Mouse (Mus musculus) liver, postnatal 0 days (tissue): ENCODE data around the gene Il1b. TPM values are rescaled to one million over a fixed set of nuclear protein-coding genes. Genes with fewer than 3 reads are reported as not detected.

Source experiments
- ATAC-seq: fragments of 200-750 bp; cut with Nextera tagmentation; 2 replicates; pipeline ENCODE4 v1.8.0; 2017; ENCODE audit warnings: mild to moderate bottlenecking, moderate library complexity
- DNase-seq: peaks from one replicate; pipeline ENCODE4 v3.0.0-alpha.2; 2016
- H3K27ac ChIP-seq: fragments of 300-500 bp; sonication (generic); 2 replicates; pipeline ENCODE4 v1.5.1; 2014; ENCODE audit warnings: antibody characterized with exemption, moderate library complexity, mild to moderate bottlenecking, low read depth
- H3K27me3 ChIP-seq: fragments of 300-500 bp; sonication (generic); 2 replicates; pipeline ENCODE4 v1.6.1; 2014; ENCODE audit warnings: low read length, control low read depth, mixed read lengths; ENCODE audit not compliant: insufficient read depth
- H3K36me3 ChIP-seq: fragments of 300-500 bp; sonication (generic); replicated peaks from 2 replicates; pipeline ENCODE4 v1.6.1; 2014; ENCODE audit warnings: mild to moderate bottlenecking, control low read depth, low read length, moderate library complexity, mixed read lengths; ENCODE audit not compliant: insufficient read depth
- H3K4me1 ChIP-seq: fragments of 300-500 bp; sonication (generic); 2 replicates; pipeline ENCODE4 v1.6.1; 2014; ENCODE audit warnings: antibody characterized with exemption, mild to moderate bottlenecking, control low read depth; ENCODE audit not compliant: insufficient read depth
- H3K4me2 ChIP-seq: fragments of 300-500 bp; sonication (generic); 2 replicates; pipeline ENCODE4 v1.6.1; 2014; ENCODE audit warnings: low read depth, mild to moderate bottlenecking, low read length, moderate library complexity, mixed read lengths
- H3K4me3 ChIP-seq: fragments of 300-500 bp; sonication (generic); 2 replicates; pipeline ENCODE4 v1.5.1; 2014; ENCODE audit warnings: low read depth, low read length
- H3K9ac ChIP-seq: fragments of 300-500 bp; sonication (generic); replicated peaks from 2 replicates; pipeline ENCODE4 v1.6.1; 2014; ENCODE audit warnings: mild to moderate bottlenecking, moderate library complexity
- H3K9me3 ChIP-seq: fragments of 300-500 bp; sonication (generic); 2 replicates; pipeline ENCODE4 v1.6.1; 2016; ENCODE audit warnings: mild to moderate bottlenecking, control low read depth, low read length, mixed read lengths
- CTCF ChIP-seq: sonication (generic); IDR thresholded peaks from 2 replicates; pipeline ENCODE4 v1.5.1; 2016; ENCODE audit warnings: antibody characterized with exemption, low read depth
- EP300 ChIP-seq: IDR thresholded peaks from 2 replicates; pipeline ENCODE4 v1.6.1; 2016; ENCODE audit warnings: antibody characterized with exemption, low read depth, mild to moderate bottlenecking
- WGBS: fragments of 180-500 bp; shearing (Covaris S2); extraction: QIAGEN DNeasy Blood & Tissue Kit; methylation state at CpG from one replicate; pipeline ENCODE4 v1.1.7; 2014; ENCODE audit not compliant: insufficient replicate concordance; 5-methylcytosine and 5-hydroxymethylcytosine counted together
- polyA plus RNA-seq: library from polyadenylated mRNA; unstranded; fragments of >200 nt; fragmentation: Nextera tagmentation; extraction: Ambion mirVana; gene quantifications from 2 replicates; pipeline ENCODE4 v1.2.1, GENCODE M21; 2015

Il1b gene
- polyA plus RNA-seq, 1 experiment from 2014 or later: 1.3 TPM

DNA sequence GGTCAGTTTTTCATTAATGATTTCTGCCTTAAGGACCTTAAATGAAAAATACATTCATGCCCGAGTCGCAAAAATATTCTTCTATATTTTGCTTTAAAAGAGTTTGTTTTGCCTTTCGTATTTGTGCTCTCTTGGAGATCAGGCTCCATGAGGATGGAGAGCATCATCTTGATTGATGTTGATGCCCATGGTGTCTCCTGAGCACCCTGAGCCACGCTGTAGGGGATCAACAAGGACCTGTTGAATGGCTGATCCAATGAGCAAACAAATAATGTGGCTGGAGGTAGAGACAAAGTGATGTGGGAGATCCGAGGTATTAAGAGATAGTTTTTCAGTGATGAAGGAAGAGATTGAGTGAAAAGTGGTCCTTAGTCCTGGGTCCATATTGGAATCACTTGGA, 19.2 kb upstream of the Il1b start:
- no peak overlapping the region for H3K9ac ChIP-seq
- no peak overlapping the region for H3K4me2 ChIP-seq
- ATAC-seq (no peak), DNase-seq (no peak)
- 74% methylated on average over 5 of the region's 5 CpGs for WGBS
- no peaks in the 10 kb centered on the region for H3K27me3 ChIP-seq
- no peak overlapping the region for H3K4me3 ChIP-seq
- TF ChIP-seq CTCF (no peak), EP300 (no peak)
- H3K27ac ChIP-seq: no peak overlapping the region
- H3K9me3 ChIP-seq: no peaks in the 10 kb centered on the region
- H3K4me1 ChIP-seq: no peaks in the 10 kb centered on the region
- no peaks in the 10 kb centered on the region for H3K36me3 ChIP-seq

DNA sequence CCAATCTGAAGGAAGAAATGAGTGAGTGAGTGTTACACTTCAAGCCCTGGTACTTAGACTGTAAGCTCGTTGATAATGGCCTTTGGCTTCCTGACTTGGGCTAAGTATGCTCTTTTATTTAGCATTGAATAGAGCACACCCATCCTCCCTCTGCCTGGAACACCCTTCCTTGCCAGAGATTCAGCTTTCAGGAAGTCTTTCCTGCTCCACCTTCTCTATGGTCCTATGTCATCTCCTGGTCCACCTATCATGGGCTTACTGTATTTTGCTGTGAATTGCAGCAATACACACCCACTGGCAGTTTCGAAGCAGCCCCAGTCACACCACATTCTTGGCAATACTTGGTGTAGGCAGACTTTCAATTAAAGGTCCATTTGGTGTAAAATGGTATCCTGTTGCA, 18.4 kb upstream of the Il1b start:
- Histone ChIP-seq H3K36me3 (no peaks in the 10 kb centered on the region), H3K4me3 (no peak overlapping the region), H3K9ac (no peak overlapping the region), H3K27me3 (no peaks in the 10 kb centered on the region), H3K4me1 (no peaks in the 10 kb centered on the region), H3K9me3 (no peaks in the 10 kb centered on the region), H3K27ac (no peak overlapping the region), H3K4me2 (no peak overlapping the region)
- no peak for ATAC-seq
- no peak for DNase-seq
- WGBS: 57% methylated on average over 2 of the region's 2 CpGs
- TF ChIP-seq EP300: no peak
- no peak for TF ChIP-seq CTCF

DNA sequence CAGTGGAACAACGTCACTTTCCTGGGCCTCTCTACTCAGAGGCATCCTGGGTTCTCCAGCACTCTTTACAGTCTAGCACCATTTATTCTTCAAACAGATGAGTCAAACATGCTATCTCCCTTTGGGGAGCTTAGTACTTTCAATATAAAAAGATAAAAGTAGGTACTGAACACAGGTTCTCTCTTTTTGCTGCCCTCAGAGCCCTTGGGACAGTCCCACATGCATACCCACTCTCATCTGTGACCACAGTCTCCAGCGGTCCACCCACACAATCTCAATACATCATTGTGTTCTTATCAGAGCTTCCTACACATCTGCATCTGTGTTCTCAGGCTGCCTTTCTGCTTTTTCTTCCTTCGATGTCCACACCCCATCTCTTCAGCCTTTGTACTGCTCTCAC, 14.4 kb upstream of the Il1b start:
- ATAC-seq (no peak), DNase-seq (no peak)
- H3K4me3 ChIP-seq: no peak overlapping the region
- no peaks in the 10 kb centered on the region for H3K4me1 ChIP-seq
- no peaks in the 10 kb centered on the region for H3K36me3 ChIP-seq
- no peak overlapping the region for H3K4me2 ChIP-seq
- whole genome bisulfite sequencing: 76% methylated on average over 3 of the region's 3 CpGs
- H3K9me3 ChIP-seq: no peaks in the 10 kb centered on the region
- no peaks in the 10 kb centered on the region for H3K27me3 ChIP-seq
- H3K27ac ChIP-seq: no peak overlapping the region
- no peak overlapping the region for H3K9ac ChIP-seq
- TF ChIP-seq EP300 (no peak), CTCF (no peak)

DNA sequence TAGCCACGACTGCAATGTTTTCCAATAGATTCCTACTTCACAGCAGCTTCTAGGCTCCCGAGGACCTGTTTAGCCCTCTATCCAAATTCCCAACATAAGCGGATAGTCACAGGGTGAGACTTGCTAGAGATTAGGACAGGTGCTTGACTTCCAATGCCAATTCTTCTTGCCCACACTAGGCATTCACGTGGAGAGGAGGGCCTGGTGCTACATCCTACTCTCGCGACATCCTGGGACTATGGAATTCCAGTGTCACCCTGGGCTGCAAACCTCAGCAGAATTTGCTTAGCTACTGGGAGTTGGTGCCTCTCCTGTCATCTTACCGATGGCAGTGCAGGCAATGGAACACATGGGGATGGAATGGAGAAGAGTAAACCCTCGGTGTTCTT, 13.3 kb upstream of the Il1b start:
- no peak for ATAC-seq
- H3K27ac ChIP-seq: no peak overlapping the region

DNA sequence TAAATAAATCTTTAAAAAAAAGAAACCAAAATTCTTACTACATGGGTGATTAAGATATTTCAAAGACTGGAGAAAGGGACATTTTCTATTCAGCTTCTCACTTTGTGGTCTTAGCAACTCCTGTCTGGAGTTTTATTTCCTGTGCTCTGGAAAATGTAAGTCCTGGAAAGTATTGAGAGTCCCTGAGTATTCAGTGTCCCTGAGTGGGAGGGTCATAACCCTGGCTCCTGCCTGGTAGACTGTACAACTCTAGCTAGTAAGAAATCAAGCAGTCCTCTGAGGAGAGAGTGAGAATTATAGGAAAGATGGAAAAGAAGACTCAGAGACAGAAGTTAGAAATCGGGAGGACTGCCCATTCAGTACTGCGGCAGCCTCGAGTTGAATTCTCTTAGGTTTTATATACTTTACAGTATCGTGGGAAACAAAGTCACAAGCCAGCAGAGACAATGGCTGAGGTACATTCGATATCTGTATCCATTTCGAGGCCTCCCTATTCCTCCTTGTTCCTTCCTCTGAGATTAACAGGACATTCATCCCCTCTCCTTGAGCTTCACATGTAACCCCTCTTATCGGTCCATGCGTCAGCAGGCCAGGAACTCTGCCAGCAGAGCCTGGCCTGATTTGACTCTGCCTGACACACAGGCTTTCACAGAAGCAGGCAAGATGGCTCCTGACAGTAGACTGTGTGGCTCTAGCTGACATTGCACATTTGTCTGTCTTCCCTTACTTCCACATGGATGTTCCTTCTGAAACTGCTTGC, 12.8 kb upstream of the Il1b start:
- H3K4me1 ChIP-seq: no peaks in the 10 kb centered on the region
- no peaks in the 10 kb centered on the region for H3K9me3 ChIP-seq
- no peaks in the 10 kb centered on the region for H3K36me3 ChIP-seq
- H3K4me3 ChIP-seq: no peak overlapping the region
- DNase-seq: peak; percentile 28
- no peak for TF ChIP-seq CTCF
- TF ChIP-seq EP300: no peak
- 69% methylated on average over 8 of the region's 8 CpGs for WGBS
- no peak overlapping the region for H3K4me2 ChIP-seq
- no peak overlapping the region for H3K9ac ChIP-seq
- no peak overlapping the region for H3K27ac ChIP-seq
- peak; percentile 66 for ATAC-seq
- no peaks in the 10 kb centered on the region for H3K27me3 ChIP-seq

More for the DNA sequence above, 13.3 kb upstream of the Il1b start:
- Histone ChIP-seq H3K4me1 (no peaks in the 10 kb centered on the region), H3K4me3 (no peak overlapping the region), H3K27me3 (no peaks in the 10 kb centered on the region), H3K36me3 (no peaks in the 10 kb centered on the region), H3K9me3 (no peaks in the 10 kb centered on the region), H3K9ac (no peak overlapping the region), H3K4me2 (no peak overlapping the region)
- 67% methylated on average over 8 of the region's 8 CpGs for WGBS
- no peak for DNase-seq
- TF ChIP-seq CTCF (no peak), EP300 (no peak)

DNA sequence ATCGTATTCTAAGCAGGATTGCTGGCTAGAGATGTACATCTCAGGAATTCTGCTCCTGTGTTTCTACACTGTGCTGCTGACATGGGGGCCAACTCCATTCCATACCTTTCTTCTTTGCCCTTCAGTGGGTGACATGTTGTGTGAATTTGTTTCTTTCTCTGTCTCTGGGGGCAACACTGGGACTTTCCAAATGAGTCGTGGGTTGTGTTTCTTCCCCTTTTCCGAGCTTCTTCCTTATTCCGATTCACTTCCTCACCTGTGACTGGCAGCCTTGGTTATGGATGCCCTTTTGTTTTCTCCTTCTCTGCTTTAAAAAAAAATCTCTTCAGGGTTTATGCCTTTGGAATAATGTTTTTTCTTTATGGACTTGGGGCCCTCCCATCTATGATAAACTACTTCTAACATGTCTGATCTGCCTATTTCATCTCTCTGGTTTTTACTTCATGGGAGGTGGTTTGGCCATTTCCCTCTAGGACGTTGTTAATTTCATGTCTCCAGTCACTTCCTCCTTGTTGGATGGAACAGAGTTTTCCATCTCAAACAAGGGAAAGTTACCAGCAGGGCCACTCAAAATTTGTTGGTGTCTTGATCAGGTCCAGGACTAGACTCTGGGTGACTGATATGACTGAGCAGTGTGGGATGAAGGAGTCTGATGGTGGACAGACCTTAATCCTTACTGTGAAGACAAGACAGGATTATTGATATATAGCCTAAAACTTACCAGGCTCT, 10.0 kb upstream of the Il1b start:
- no peak overlapping the region for H3K4me3 ChIP-seq
- WGBS: 52% methylated on average over 5 of the region's 5 CpGs
- H3K36me3 ChIP-seq: no peaks in the 10 kb centered on the region
- H3K4me2 ChIP-seq: no peak overlapping the region
- no peak overlapping the region for H3K9ac ChIP-seq
- H3K4me1 ChIP-seq: no peaks in the 10 kb centered on the region
- H3K27me3 ChIP-seq: no peaks in the 10 kb centered on the region
- DNase-seq (no peak), ATAC-seq (no peak)
- no peak overlapping the region for H3K27ac ChIP-seq
- TF ChIP-seq EP300 (no peak), CTCF (no peak)
- H3K9me3 ChIP-seq: no peaks in the 10 kb centered on the region
